Mouse (Mus musculus) urinary bladder, adult 18-20 months (tissue): ENCODE results near the gene Lmntd1.
A peak's percentile ranks its signal among the peaks of the same experiment; 100 is the strongest.
"Not testable (repeated sequence)": the region's sequence is repeated elsewhere in the genome, so short reads cannot be mapped to it uniquely, and the experiment has no call there.

Experiments used
- DNase-seq, 2 experiments: peaks; one replicate each; pipeline ENCODE4 v3.0.0; 2022; ENCODE audit warnings: low spot score in 2 of 2, mixed read lengths in 2 of 2

The Lmntd1 gene

GRCm38 (mm10) chr6:145342836-145343235, 271.3 kb downstream of the Lmntd1 start:
- no peak for DNase-seq

GRCm38 (mm10) chr6:145341301-145342193, 272.6 kb downstream of the Lmntd1 start:
- peak; percentile 57 to 77 for DNase-seq

GRCm38 (mm10) chr6:145340657-145341146, 273.4 kb downstream of the Lmntd1 start:
- DNase-seq = peak; percentile 85 to 96

- DNase-seq = peak; percentile 36 to 47
Measured at GRCm38 (mm10) chr6:145339956-145340656, 274.0 kb downstream of the Lmntd1 start.

GRCm38 (mm10) chr6:145338571-145339294, 275.4 kb downstream of the Lmntd1 start:
- DNase-seq = no peak

- DNase-seq = not testable (repeated sequence)
Measured at GRCm38 (mm10) chr6:145337521-145337920, 276.6 kb downstream of the Lmntd1 start.

- DNase-seq = no peak
Measured at GRCm38 (mm10) chr6:145335876-145336768, 278.0 kb downstream of the Lmntd1 start.

- no peak for DNase-seq
Measured at GRCm38 (mm10) chr6:145334211-145334610, 279.9 kb downstream of the Lmntd1 start.

- DNase-seq = no peak
Measured at GRCm38 (mm10) chr6:145326141-145326806, 287.8 kb downstream of the Lmntd1 start.

- DNase-seq = no peak
Measured at GRCm38 (mm10) chr6:145325095-145325494, 289.0 kb downstream of the Lmntd1 start.

GRCm38 (mm10) chr6:145324470-145324869, 289.6 kb downstream of the Lmntd1 start:
- no peak for DNase-seq

GRCm38 (mm10) chr6:145322246-145322645, 291.9 kb downstream of the Lmntd1 start:
- no peak for DNase-seq

- DNase-seq = no peak
Measured at GRCm38 (mm10) chr6:145320156-145320555, 294.0 kb downstream of the Lmntd1 start.
